Comparison of ENCODE assay signal across 16 mouse cellular contexts in genomic region chr2:72743651-72744050, GRCm38 (mm10).
DNase-seq lines count a peak whose midpoint lies in the region; ATAC-seq and TF ChIP-seq lines count a peak whose summit lies in the region.
"Had no signal": no experiment of that assay in that cellular context is flagged by ENCODE, and none has a peak within 500 bp of the region (broad histone marks: within the 10 kb centered on the region; RNA-seq: fewer than 3 reads in every experiment).

No protein-coding gene starts in this region.

- ATAC-seq in midbrain, postnatal 0 days (ENCODE audit: low FRiP score) = no peak
- no peak for ATAC-seq in midbrain, embryonic 11.5 days (ENCODE audit: low FRiP score)
- ATAC-seq in megakaryocyte-erythroid progenitor cell, adult 5-6 weeks (replicated peaks; ENCODE audit: low FRiP score, low TSS enrichment, poor library complexity, severe bottlenecking) = no peak
- ATAC-seq: midbrain, embryonic 16.5 days; Patski had no signal

- H3K4me3 ChIP-seq in midbrain, postnatal 0 days (ENCODE audit: low read depth, low read length) = no peak overlapping the region
- H3K4me3 ChIP-seq in midbrain, embryonic 11.5 days (ENCODE audit: low read depth, low read length) = no peak overlapping the region
- H3K4me3 ChIP-seq: heart, adult 2 months; hindbrain, embryonic 13.5 days; kidney, embryonic 15.5 days; neural tube, embryonic 15.5 days had no signal

- no peak overlapping the region for H3K27ac ChIP-seq in midbrain, postnatal 0 days (ENCODE audit: low read depth, low read length)
- no peak overlapping the region for H3K27ac ChIP-seq in midbrain, embryonic 11.5 days (ENCODE audit: low read depth, low read length)
- H3K27ac ChIP-seq: heart, adult 2 months; hindbrain, embryonic 13.5 days; kidney, embryonic 15.5 days; neural tube, embryonic 15.5 days had no signal

- H3K9ac ChIP-seq in midbrain, postnatal 0 days (replicated peaks; ENCODE audit: low read length, poor library complexity, severe bottlenecking) = no peak overlapping the region
- H3K9ac ChIP-seq in midbrain, embryonic 11.5 days (ENCODE audit: low read length) = no peak overlapping the region
- H3K9ac ChIP-seq: hindbrain, embryonic 13.5 days; kidney, embryonic 15.5 days; lung, embryonic 14.5 days; neural tube, embryonic 15.5 days had no signal

- no peaks in the 10 kb centered on the region for H3K9me3 ChIP-seq in midbrain, postnatal 0 days (ENCODE audit: low read length)
- no peaks in the 10 kb centered on the region for H3K9me3 ChIP-seq in midbrain, embryonic 11.5 days (ENCODE audit: control insufficient read depth, low read length)
- H3K9me3 ChIP-seq: hindbrain, embryonic 13.5 days; kidney, embryonic 15.5 days; neural tube, embryonic 15.5 days had no signal

- 77% methylated on average over 3 of the region's 3 CpGs for WGBS in midbrain, postnatal 0 days
- 95% methylated on average over 3 of the region's 3 CpGs for WGBS in midbrain, embryonic 11.5 days

- H3K36me3 ChIP-seq in midbrain, postnatal 0 days (ENCODE audit: insufficient read depth, low read length) = no peaks in the 10 kb centered on the region
- no peaks in the 10 kb centered on the region for H3K36me3 ChIP-seq in midbrain, embryonic 11.5 days (ENCODE audit: control insufficient read depth, insufficient read depth, low read length)
- H3K36me3 ChIP-seq: hindbrain, embryonic 13.5 days; kidney, embryonic 15.5 days; neural tube, embryonic 15.5 days had no signal

- H3K4me2 ChIP-seq in midbrain, postnatal 0 days (ENCODE audit: low read depth, low read length, poor library complexity, severe bottlenecking) = no peak overlapping the region
- no peak overlapping the region for H3K4me2 ChIP-seq in midbrain, embryonic 11.5 days
- H3K4me2 ChIP-seq: hindbrain, embryonic 13.5 days; kidney, embryonic 15.5 days; lung, embryonic 14.5 days; neural tube, embryonic 15.5 days had no signal

- no peaks in the 10 kb centered on the region; the same call in 1 of the 2 replicates for H3K27me3 ChIP-seq in midbrain, postnatal 0 days (ENCODE audit: insufficient read depth, low read length)
- H3K27me3 ChIP-seq in midbrain, embryonic 11.5 days (ENCODE audit: control insufficient read depth, insufficient read depth, low read length) = no peaks in the 10 kb centered on the region
- H3K27me3 ChIP-seq: hindbrain, embryonic 13.5 days; kidney, embryonic 15.5 days; Patski had no signal

- DNase-seq in gastrocnemius, adult 18-20 months (ENCODE audit: low spot score) = peak; percentile 7
- DNase-seq in gastrocnemius, adult 8-10 months (ENCODE audit: low spot score in 2 of 2) = no peak
- peak; percentile 83 for DNase-seq in midbrain, postnatal 0 days (ENCODE audit: low spot score)
- no peak for DNase-seq in midbrain, embryonic 11.5 days (ENCODE audit: low spot score, missing footprints)
- DNase-seq in cerebellum, postnatal 10 days = peak; percentile 91 to 93
- DNase-seq in skeletal muscle tissue, adult 2 months (ENCODE audit: low read depth, low spot score) = peak; percentile 36
- DNase-seq in lung, postnatal 10 days = no peak
- DNase-seq: lung, embryonic 14.5 days; spleen, adult 18-20 months had no signal

- no peaks in the 10 kb centered on the region for H3K4me1 ChIP-seq in midbrain, postnatal 0 days (ENCODE audit: insufficient read depth, low read length)
- no peaks in the 10 kb centered on the region; the same call in 1 of the 2 replicates for H3K4me1 ChIP-seq in midbrain, embryonic 11.5 days (ENCODE audit: control insufficient read depth, insufficient read depth, low read length)

- no peak for TF ChIP-seq CTCF in midbrain, postnatal 0 days (IDR thresholded peaks at IDR 0.05)

Comparison
In these comparisons a context has a peak if more than half of its experiments do, and no peak if none do; other contexts are left out.
1. DNase-seq: peak in gastrocnemius, adult 18-20 months (single experiment), midbrain, postnatal 0 days (single experiment), cerebellum, postnatal 10 days (2 of 2) and skeletal muscle tissue, adult 2 months (single experiment); none in gastrocnemius, adult 8-10 months (0 of 2), midbrain, embryonic 11.5 days (single experiment) and lung, postnatal 10 days (single experiment).